Mouse (Mus musculus) liver, embryonic 12.5 days (tissue): Measurements from ENCODE around the gene Ube2h. TPM values are rescaled to one million over a fixed set of nuclear protein-coding genes. Genes with fewer than 3 reads are reported as not detected.

Experiments
- ATAC-seq: fragments of 200-750 bp; cut with Nextera tagmentation; 2 replicates; pipeline ENCODE4 v1.8.0; 2017; ENCODE audit warnings: moderate number of reproducible peaks, mild to moderate bottlenecking, moderate library complexity
- H3K27ac ChIP-seq: fragments of 300-500 bp; sonication (generic); 2 replicates; pipeline ENCODE4 v1.5.1; 2016; ENCODE audit warnings: mild to moderate bottlenecking
- H3K27me3 ChIP-seq: fragments of 300-500 bp; sonication (generic); replicated peaks from 2 replicates; pipeline ENCODE4 v1.6.1; 2016; ENCODE audit warnings: mild to moderate bottlenecking, moderate library complexity
- H3K36me3 ChIP-seq: fragments of 300-500 bp; sonication (generic); 2 replicates; pipeline ENCODE4 v1.6.1; 2016; ENCODE audit warnings: mild to moderate bottlenecking, moderate library complexity
- H3K4me1 ChIP-seq: fragments of 300-500 bp; sonication (generic); 2 replicates; pipeline ENCODE4 v1.6.1; 2016
- H3K4me2 ChIP-seq: fragments of 300-500 bp; sonication (generic); 2 replicates; pipeline ENCODE4 v1.6.1; 2016; ENCODE audit warnings: mild to moderate bottlenecking, moderate library complexity
- H3K4me3 ChIP-seq: fragments of 300-500 bp; sonication (generic); 2 replicates; pipeline ENCODE4 v1.5.1; 2016; ENCODE audit warnings: mild to moderate bottlenecking, moderate library complexity
- H3K9ac ChIP-seq: fragments of 300-500 bp; sonication (generic); 2 replicates; pipeline ENCODE4 v1.6.1; 2016; ENCODE audit warnings: mild to moderate bottlenecking, moderate library complexity
- H3K9me3 ChIP-seq: fragments of 300-500 bp; sonication (generic); replicated peaks from 2 replicates; pipeline ENCODE4 v1.6.1; 2016; ENCODE audit warnings: mild to moderate bottlenecking, moderate library complexity
- WGBS: fragments of 180-500 bp; shearing (Covaris S2); methylation state at CpG from one replicate; pipeline ENCODE4 v1.1.7; 2016; ENCODE audit not compliant: insufficient replicate concordance; 5-methylcytosine and 5-hydroxymethylcytosine counted together
- polyA plus RNA-seq: library from polyadenylated mRNA; unstranded; fragments of >200 nt; fragmentation: Nextera tagmentation; extraction: Ambion mirVana; gene quantifications from 2 replicates; pipeline ENCODE4 v1.2.1, GENCODE M21; 2016

Gene Ube2h
- polyA plus RNA-seq, 1 experiment from 2014 or later, result 31.6 TPM

DNA sequence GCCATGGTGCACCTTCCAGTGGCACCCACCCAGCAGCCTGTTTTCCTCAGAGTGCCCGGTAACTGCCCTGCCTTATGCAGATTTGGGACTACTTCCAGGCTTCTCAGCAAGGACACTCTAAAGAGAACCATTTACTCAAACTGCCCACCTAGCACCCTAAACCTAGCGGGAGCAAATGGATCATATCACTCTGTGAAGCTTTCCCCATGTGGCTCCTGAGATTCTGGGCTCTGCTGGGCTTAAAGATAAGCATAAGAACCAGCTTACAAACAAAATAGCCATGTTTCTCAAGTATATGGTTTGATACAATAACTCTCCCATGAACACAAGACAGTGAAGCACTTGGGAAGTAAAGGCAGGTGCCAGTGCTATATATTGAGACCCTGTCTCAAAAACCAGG lies 11.8 kb downstream of the Ube2h start:
- Histone ChIP-seq H3K27ac (peak overlapping the region; percentile 23; the same call in 1 of the 2 replicates), H3K9me3 (no peaks in the 10 kb centered on the region), H3K36me3 (peaks cover 70% of the 10 kb centered on the region), H3K27me3 (no peaks in the 10 kb centered on the region), H3K4me2 (no peak overlapping the region), H3K4me3 (no peak overlapping the region), H3K4me1 (peaks cover 14% of the 10 kb centered on the region), H3K9ac (no peak overlapping the region)
- 63% methylated on average over 2 of the region's 2 CpGs for WGBS
- ATAC-seq, result peak; percentile 62; the same call in 1 of the 2 replicates

DNA sequence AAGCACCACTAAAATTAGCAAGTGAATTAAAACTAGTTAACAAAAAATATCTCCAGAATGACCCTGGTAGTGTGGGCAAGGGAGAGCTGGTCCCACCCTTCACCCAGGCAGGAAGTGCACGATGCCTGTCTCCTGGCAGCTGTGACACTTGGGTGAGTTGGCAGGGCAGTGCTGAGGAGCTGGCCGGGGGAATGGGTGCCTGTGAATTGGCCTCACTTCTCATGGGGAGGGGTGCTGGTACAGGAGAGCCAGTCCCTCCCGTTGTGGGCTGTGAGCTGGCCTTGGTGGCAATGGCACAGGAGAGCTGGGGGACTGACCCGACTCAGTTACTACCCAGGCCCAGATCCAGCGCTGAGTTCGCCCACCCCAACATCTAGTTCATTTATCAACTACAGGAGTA lies 16.4 kb downstream of the Ube2h start:
- 88% methylated on average over 6 of the region's 6 CpGs for WGBS
- Histone ChIP-seq H3K27ac (no peak overlapping the region), H3K4me2 (no peak overlapping the region), H3K4me1 (peaks cover 37% of the 10 kb centered on the region), H3K4me3 (no peak overlapping the region), H3K27me3 (no peaks in the 10 kb centered on the region), H3K36me3 (peaks cover 65% of the 10 kb centered on the region), H3K9me3 (no peaks in the 10 kb centered on the region), H3K9ac (no peak overlapping the region)
- no peak for ATAC-seq

DNA sequence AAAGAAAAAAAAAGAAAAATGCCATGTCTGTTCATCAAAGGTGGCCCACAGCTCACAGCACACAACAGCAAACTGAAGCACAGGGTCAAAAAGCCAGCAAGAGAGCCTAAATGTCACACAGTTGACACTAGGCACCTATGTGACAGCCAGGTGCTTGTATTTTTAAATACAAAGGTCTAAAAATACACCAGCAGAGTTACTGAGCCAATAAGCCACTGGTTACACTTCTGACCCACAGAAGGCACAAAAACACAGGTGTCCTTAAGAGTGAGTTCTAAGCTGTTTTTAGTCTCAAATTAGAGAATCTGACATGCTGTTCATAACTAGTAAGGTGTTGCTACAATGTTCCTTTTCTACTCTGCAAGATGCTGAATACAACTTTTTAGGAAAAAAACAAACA lies 17.7 kb downstream of the Ube2h start:
- Histone ChIP-seq H3K27ac (no peak overlapping the region), H3K9ac (no peak overlapping the region), H3K4me2 (no peak overlapping the region), H3K27me3 (no peaks in the 10 kb centered on the region), H3K36me3 (peaks cover 70% of the 10 kb centered on the region), H3K4me3 (no peak overlapping the region), H3K9me3 (no peaks in the 10 kb centered on the region), H3K4me1 (peaks cover 25% of the 10 kb centered on the region)
- no peak for ATAC-seq

DNA sequence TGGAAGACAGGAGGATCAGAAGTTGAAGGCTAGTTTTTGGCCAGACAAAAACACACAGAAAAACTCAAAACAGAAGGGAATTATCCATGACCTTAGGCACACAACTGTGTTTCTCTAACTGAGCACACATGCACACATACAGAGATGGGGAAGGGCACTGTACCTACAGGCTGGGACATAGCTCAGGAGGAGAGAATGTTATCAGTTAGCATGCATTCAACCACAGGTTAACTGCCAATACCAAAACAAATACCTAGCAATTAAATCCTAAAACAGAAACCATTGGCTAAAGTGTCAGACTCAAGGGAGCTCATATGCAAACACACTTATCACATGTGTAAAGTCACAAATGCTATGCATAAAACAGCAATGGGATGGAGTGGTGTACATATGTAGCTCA lies 20.2 kb downstream of the Ube2h start:
- H3K36me3 ChIP-seq, result peaks cover 77% of the 10 kb centered on the region
- H3K9ac ChIP-seq, result no peak overlapping the region
- no peak overlapping the region for H3K27ac ChIP-seq
- peaks cover 25% of the 10 kb centered on the region for H3K4me1 ChIP-seq
- H3K9me3 ChIP-seq, result no peaks in the 10 kb centered on the region
- H3K4me3 ChIP-seq, result no peak overlapping the region
- no peak for ATAC-seq
- H3K27me3 ChIP-seq, result no peaks in the 10 kb centered on the region
- no peak overlapping the region for H3K4me2 ChIP-seq

- Histone ChIP-seq H3K27ac (no peak overlapping the region), H3K36me3 (peaks cover 81% of the 10 kb centered on the region), H3K4me2 (no peak overlapping the region), H3K9me3 (no peaks in the 10 kb centered on the region), H3K27me3 (no peaks in the 10 kb centered on the region), H3K4me1 (peaks cover 25% of the 10 kb centered on the region), H3K9ac (no peak overlapping the region), H3K4me3 (no peak overlapping the region)
- no peak for ATAC-seq
- WGBS, result 78% methylated on average over 2 of the region's 2 CpGs
Measured at GRCm38 (mm10) chr6:30282361-30282760, 22.0 kb downstream of the Ube2h start.

GRCm38 (mm10) chr6:30278374-30278773 lies 26.0 kb downstream of the Ube2h start:
- 83% methylated on average over 1 of the region's 1 CpGs for WGBS
- peaks cover 81% of the 10 kb centered on the region for H3K36me3 ChIP-seq

DNA sequence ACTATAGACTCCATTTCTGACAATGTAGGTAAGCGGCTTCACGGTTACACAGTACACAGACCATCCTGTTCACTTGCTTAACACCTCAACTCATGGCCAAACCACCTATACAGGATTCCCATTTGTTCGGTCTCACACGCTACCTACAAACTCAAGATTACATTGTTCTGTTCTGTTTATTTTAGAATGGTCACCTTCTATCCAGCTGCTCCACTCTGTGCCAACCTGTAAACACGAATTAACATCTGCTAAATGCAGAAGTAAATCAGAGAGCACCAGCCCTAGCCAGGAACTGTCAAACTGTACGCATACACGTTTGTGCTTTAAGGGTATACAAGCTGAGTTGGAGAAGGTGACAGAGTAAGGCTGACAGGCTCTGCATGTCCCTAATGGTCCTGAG lies 27.5 kb downstream of the Ube2h start:
- Histone ChIP-seq H3K9me3 (no peaks in the 10 kb centered on the region), H3K27me3 (no peaks in the 10 kb centered on the region), H3K4me3 (no peak overlapping the region), H3K27ac (no peak overlapping the region), H3K36me3 (peaks cover 80% of the 10 kb centered on the region), H3K4me2 (no peak overlapping the region), H3K9ac (no peak overlapping the region), H3K4me1 (peaks cover 43% of the 10 kb centered on the region)
- 86% methylated on average over 7 of the region's 7 CpGs for WGBS
- ATAC-seq, result no peak

More at GRCm38 (mm10) chr6:30278374-30278773, 26.0 kb downstream of the Ube2h start:
- Histone ChIP-seq H3K9me3 (no peaks in the 10 kb centered on the region), H3K27me3 (no peaks in the 10 kb centered on the region), H3K4me1 (peaks cover 36% of the 10 kb centered on the region), H3K4me3 (no peak overlapping the region), H3K27ac (no peak overlapping the region), H3K9ac (no peak overlapping the region), H3K4me2 (no peak overlapping the region)
- ATAC-seq, result no peak

DNA sequence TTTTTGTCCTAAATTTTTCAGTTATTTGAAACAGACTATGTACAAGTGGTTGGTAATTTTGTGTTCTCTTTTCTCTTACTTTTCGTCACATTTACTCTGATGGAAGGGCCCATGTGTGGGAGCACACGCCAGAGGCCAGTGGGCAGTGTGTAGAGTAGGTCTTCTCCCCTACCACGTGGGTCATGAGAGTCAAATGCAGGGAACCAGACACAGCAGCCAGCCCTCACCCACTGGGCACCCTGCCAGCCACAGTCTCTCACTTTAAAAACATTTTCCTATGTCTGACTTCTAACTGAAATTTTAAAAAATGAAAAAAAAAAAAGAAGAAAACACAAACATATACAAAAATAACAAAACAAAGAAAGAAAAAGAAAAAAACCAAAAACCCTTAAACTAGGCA lies 28.0 kb downstream of the Ube2h start:
- Histone ChIP-seq H3K9me3 (no peaks in the 10 kb centered on the region), H3K36me3 (peaks cover 81% of the 10 kb centered on the region), H3K4me3 (no peak overlapping the region), H3K4me1 (peaks cover 43% of the 10 kb centered on the region), H3K27ac (peak overlapping the region; percentile 70; the same call in 1 of the 2 replicates), H3K9ac (no peak overlapping the region), H3K4me2 (no peak overlapping the region), H3K27me3 (no peaks in the 10 kb centered on the region)
- ATAC-seq, result no peak
- 71% methylated on average over 3 of the region's 3 CpGs for WGBS

- Histone ChIP-seq H3K36me3 (peaks cover 84% of the 10 kb centered on the region), H3K9me3 (no peaks in the 10 kb centered on the region), H3K9ac (peak overlapping the region; percentile 50), H3K27me3 (no peaks in the 10 kb centered on the region), H3K4me1 (peaks cover 43% of the 10 kb centered on the region), H3K27ac (peak overlapping the region; percentile 70), H3K4me2 (peak overlapping the region; percentile 54), H3K4me3 (no peak overlapping the region)
- WGBS, result 52% methylated on average over 5 of the region's 5 CpGs
- ATAC-seq, result peak; percentile 83
Measured at GRCm38 (mm10) chr6:30275159-30275847, 29.0 kb downstream of the Ube2h start.

DNA sequence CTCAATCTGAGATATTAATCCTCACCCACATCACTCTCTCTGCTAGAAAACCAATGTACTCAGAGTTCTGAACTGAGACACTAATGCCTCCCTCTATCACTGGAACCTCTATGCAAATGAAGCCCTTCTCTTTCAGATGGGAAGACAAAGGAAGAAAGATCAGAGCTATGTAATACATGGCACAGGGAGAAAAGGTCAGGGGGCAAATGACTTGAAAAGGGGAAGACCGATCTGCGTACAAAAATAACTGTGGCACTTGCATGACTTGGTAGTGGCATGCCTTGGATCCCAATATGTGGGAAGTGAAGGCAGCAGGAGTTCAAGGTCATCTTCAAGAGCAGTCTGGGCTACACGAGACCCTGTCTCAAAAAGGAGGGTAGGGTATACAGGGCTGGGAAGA lies 31.4 kb downstream of the Ube2h start:
- Histone ChIP-seq H3K4me1 (peaks cover 43% of the 10 kb centered on the region), H3K27ac (no peak overlapping the region), H3K27me3 (no peaks in the 10 kb centered on the region), H3K4me3 (no peak overlapping the region), H3K9ac (no peak overlapping the region), H3K9me3 (no peaks in the 10 kb centered on the region), H3K36me3 (peaks cover 78% of the 10 kb centered on the region), H3K4me2 (no peak overlapping the region)
- 68% methylated on average over 3 of the region's 3 CpGs for WGBS
- no peak for ATAC-seq

DNA sequence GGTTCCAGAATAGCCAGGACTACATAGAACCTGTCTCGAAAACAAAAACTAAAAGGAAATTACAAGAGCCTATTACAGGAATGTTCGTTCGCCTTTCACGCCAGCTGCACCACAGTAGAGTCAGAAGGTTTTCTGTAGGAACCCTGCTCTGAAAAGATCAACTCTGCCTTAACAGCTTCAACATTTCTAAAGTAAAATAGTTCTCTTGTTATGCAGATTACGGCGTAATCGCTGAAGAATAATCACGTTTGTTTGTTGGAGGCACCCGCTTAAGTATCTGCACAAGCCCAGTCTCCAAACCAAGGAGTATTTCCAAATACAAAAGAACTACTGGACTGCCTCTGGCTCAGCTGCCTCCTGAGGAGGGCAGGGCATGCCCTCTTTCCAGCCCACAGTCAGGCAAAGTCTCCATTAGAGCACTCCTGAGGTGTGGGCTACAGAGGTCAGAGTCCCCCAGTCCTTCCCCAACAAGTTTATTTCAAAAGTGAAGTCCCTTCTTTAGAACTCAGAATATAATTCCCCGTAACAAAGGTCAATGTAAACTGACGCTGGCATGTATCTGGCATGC lies 31.9 kb downstream of the Ube2h start:
- H3K36me3 ChIP-seq, result peaks cover 78% of the 10 kb centered on the region
- no peak overlapping the region for H3K9ac ChIP-seq
- no peak overlapping the region for H3K27ac ChIP-seq
- H3K27me3 ChIP-seq, result no peaks in the 10 kb centered on the region
- H3K9me3 ChIP-seq, result no peaks in the 10 kb centered on the region
- no peak overlapping the region for H3K4me2 ChIP-seq
- H3K4me3 ChIP-seq, result no peak overlapping the region
- peaks cover 43% of the 10 kb centered on the region for H3K4me1 ChIP-seq
- 87% methylated on average over 11 of the region's 11 CpGs for WGBS
- no peak for ATAC-seq

DNA sequence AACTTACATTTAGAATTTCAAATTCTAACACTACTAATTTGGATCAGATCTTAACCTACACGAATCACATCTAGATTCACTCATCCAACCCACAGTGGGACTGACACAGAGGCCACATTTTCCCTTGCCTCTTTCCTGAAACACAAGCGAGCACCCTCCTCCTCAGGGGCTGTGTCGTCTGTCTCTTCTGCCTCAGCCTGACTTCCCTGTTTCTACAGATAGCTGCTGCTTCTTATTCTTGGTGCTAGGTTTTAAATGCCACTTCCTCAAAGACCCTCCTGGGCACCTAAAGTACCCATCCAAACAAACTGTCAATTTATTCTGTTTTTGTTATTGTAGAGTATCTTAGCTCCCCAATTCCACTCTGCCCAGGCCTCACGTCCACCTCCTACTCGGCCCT lies 34.5 kb downstream of the Ube2h start:
- H3K9me3 ChIP-seq, result no peaks in the 10 kb centered on the region
- 52% methylated on average over 5 of the region's 5 CpGs for WGBS
- ATAC-seq, result no peak
- no peak overlapping the region for H3K9ac ChIP-seq
- no peaks in the 10 kb centered on the region for H3K27me3 ChIP-seq
- H3K4me2 ChIP-seq, result no peak overlapping the region
- peaks cover 78% of the 10 kb centered on the region for H3K36me3 ChIP-seq
- peaks cover 21% of the 10 kb centered on the region for H3K4me1 ChIP-seq
- H3K27ac ChIP-seq, result no peak overlapping the region
- no peak overlapping the region for H3K4me3 ChIP-seq

DNA sequence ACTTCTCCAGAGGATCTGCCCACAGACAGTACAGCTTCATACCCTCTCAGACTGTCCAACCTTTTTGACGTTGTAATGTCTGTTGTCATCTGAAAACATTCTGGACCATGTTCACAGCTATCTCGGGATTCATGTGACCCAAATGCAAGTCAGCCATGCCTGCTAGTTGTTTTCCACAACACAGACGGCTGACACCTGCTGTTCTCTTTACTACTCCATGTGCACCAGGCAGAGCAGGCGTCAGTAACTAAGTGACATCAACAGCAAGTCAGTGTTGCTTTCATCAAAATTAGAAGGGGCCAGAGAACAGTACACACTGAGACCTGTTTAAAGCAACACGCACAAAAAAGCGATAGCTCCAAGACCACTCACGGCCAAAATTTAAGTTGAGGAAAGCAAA lies 36.9 kb downstream of the Ube2h start:
- Histone ChIP-seq H3K9me3 (no peaks in the 10 kb centered on the region), H3K36me3 (peaks cover 68% of the 10 kb centered on the region)

More for the DNA sequence above, 36.9 kb downstream of the Ube2h start:
- H3K4me1 ChIP-seq, result no peaks in the 10 kb centered on the region
- no peak overlapping the region for H3K27ac ChIP-seq
- no peak overlapping the region for H3K4me3 ChIP-seq
- ATAC-seq, result no peak
- no peaks in the 10 kb centered on the region for H3K27me3 ChIP-seq
- no peak overlapping the region for H3K4me2 ChIP-seq
- 87% methylated on average over 7 of the region's 7 CpGs for WGBS
- H3K9ac ChIP-seq, result no peak overlapping the region
